Mouse (Mus musculus): Measurements from ENCODE around the gene Rad51d. TPM values are rescaled to one million over a fixed set of nuclear protein-coding genes. Genes with fewer than 3 reads are reported as not detected.
"Not testable (repeated sequence)": the region's sequence is repeated elsewhere in the genome, so short reads cannot be mapped to it uniquely, and the experiment has no call there.

The Rad51d gene
- polyA plus RNA-seq, 1 experiment from 2014 or later, result 15.2 TPM

- WGBS, result 9% methylated on average over 7 of the region's 7 CpGs
- no peak overlapping the region; the same call in 1 of the 2 replicates for H3K27ac ChIP-seq (ENCODE audit: low read length)
Measured at GRCm38 (mm10) chr11:82837848-82838247, 52.6 kb downstream of the Rad51d start.

GRCm38 (mm10) chr11:82837192-82837591, 53.2 kb downstream of the Rad51d start:
- no peak overlapping the region for H3K4me2 ChIP-seq (ENCODE audit: low read length)
- ATAC-seq, result no peak
- no peak overlapping the region for H3K9ac ChIP-seq (replicated peaks; ENCODE audit: low read depth, low read length)
- no peaks in the 10 kb centered on the region for H3K9me3 ChIP-seq (ENCODE audit: control insufficient read depth, low read length)
- no peaks in the 10 kb centered on the region for H3K27me3 ChIP-seq (replicated peaks; ENCODE audit: control insufficient read depth, insufficient read depth, low read length)
- H3K4me3 ChIP-seq (replicated peaks; ENCODE audit: low read length), result no peak overlapping the region
- WGBS, result 27% methylated on average over 7 of the region's 7 CpGs
- peaks cover 15% of the 10 kb centered on the region for H3K4me1 ChIP-seq (replicated peaks; ENCODE audit: control insufficient read depth, insufficient read depth, low read length)
- H3K36me3 ChIP-seq (ENCODE audit: control insufficient read depth, insufficient read depth), result no peaks in the 10 kb centered on the region
- H3K27ac ChIP-seq (ENCODE audit: low read length), result no peak overlapping the region

More at GRCm38 (mm10) chr11:82837848-82838247, 52.6 kb downstream of the Rad51d start:
- Histone ChIP-seq H3K4me1 (replicated peaks; ENCODE audit: control insufficient read depth, insufficient read depth, low read length) (peaks cover 15% of the 10 kb centered on the region), H3K4me3 (replicated peaks; ENCODE audit: low read length) (no peak overlapping the region), H3K36me3 (ENCODE audit: control insufficient read depth, insufficient read depth) (no peaks in the 10 kb centered on the region), H3K9me3 (ENCODE audit: control insufficient read depth, low read length) (no peaks in the 10 kb centered on the region), H3K9ac (replicated peaks; ENCODE audit: low read depth, low read length) (no peak overlapping the region), H3K4me2 (ENCODE audit: low read length) (no peak overlapping the region), H3K27me3 (replicated peaks; ENCODE audit: control insufficient read depth, insufficient read depth, low read length) (no peaks in the 10 kb centered on the region)
- ATAC-seq, result no peak

GRCm38 (mm10) chr11:82835616-82836432, 54.6 kb downstream of the Rad51d start:
- no peaks in the 10 kb centered on the region for H3K27me3 ChIP-seq (replicated peaks; ENCODE audit: control insufficient read depth, insufficient read depth, low read length)
- no peak overlapping the region for H3K9ac ChIP-seq (replicated peaks; ENCODE audit: low read depth, low read length)
- no peak overlapping the region for H3K27ac ChIP-seq (ENCODE audit: low read length)
- H3K36me3 ChIP-seq (ENCODE audit: control insufficient read depth, insufficient read depth), result no peaks in the 10 kb centered on the region
- ATAC-seq, result no peak
- no peaks in the 10 kb centered on the region for H3K9me3 ChIP-seq (ENCODE audit: control insufficient read depth, low read length)
- no peak overlapping the region for H3K4me2 ChIP-seq (ENCODE audit: low read length)
- WGBS, result 57% methylated on average over 11 of the region's 11 CpGs
- no peak overlapping the region for H3K4me3 ChIP-seq (replicated peaks; ENCODE audit: low read length)
- peaks cover 27% of the 10 kb centered on the region for H3K4me1 ChIP-seq (replicated peaks; ENCODE audit: control insufficient read depth, insufficient read depth, low read length)

DNA sequence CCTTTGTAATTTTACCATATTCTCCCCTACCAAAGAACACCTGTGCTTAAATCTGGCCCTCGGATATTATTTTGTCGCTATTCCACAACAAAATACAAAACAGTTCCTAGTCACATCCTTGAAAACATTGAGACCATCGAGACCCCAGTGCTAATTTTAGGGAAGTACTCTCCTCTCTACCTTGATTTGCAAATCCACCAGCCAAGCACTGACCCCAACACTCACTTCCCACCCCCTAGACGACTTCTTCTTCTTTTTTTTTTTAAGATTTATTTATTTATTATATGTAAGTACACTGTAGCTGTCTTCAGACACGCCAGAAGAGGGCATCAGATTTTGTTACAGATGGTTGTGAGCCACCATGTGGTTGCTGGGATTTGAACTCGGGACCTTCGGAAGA, 56.1 kb downstream of the Rad51d start:
- H3K4me2 ChIP-seq (ENCODE audit: low read length); H3K9ac ChIP-seq (replicated peaks; ENCODE audit: low read depth, low read length); H3K27ac ChIP-seq (ENCODE audit: low read length); H3K36me3 ChIP-seq (ENCODE audit: control insufficient read depth, insufficient read depth); H3K4me3 ChIP-seq (replicated peaks; ENCODE audit: low read length); ATAC-seq; H3K27me3 ChIP-seq (replicated peaks; ENCODE audit: control insufficient read depth, insufficient read depth, low read length); H3K9me3 ChIP-seq (ENCODE audit: control insufficient read depth, low read length): not testable (repeated sequence)
- WGBS, result 92% methylated on average over 7 of the region's 7 CpGs
- peaks cover 27% of the 10 kb centered on the region for H3K4me1 ChIP-seq (replicated peaks; ENCODE audit: control insufficient read depth, insufficient read depth, low read length)

GRCm38 (mm10) chr11:82833929-82834328, 56.5 kb downstream of the Rad51d start:
- H3K4me2 ChIP-seq (ENCODE audit: low read length), result no peak overlapping the region
- ATAC-seq, result no peak
- no peak overlapping the region for H3K4me3 ChIP-seq (replicated peaks; ENCODE audit: low read length)
- H3K27ac ChIP-seq (ENCODE audit: low read length), result no peak overlapping the region
- WGBS, result 94% methylated on average over 8 of the region's 8 CpGs
- H3K4me1 ChIP-seq (replicated peaks; ENCODE audit: control insufficient read depth, insufficient read depth, low read length), result peaks cover 27% of the 10 kb centered on the region
- H3K9me3 ChIP-seq (ENCODE audit: control insufficient read depth, low read length), result no peaks in the 10 kb centered on the region
- no peaks in the 10 kb centered on the region for H3K27me3 ChIP-seq (replicated peaks; ENCODE audit: control insufficient read depth, insufficient read depth, low read length)
- H3K36me3 ChIP-seq (ENCODE audit: control insufficient read depth, insufficient read depth), result no peaks in the 10 kb centered on the region
- no peak overlapping the region for H3K9ac ChIP-seq (replicated peaks; ENCODE audit: low read depth, low read length)

GRCm38 (mm10) chr11:82832402-82832801, 58.0 kb downstream of the Rad51d start:
- WGBS, result 84% methylated on average over 10 of the region's 10 CpGs
- H3K4me2 ChIP-seq (ENCODE audit: low read length); ATAC-seq; H3K9ac ChIP-seq (replicated peaks; ENCODE audit: low read depth, low read length); H3K36me3 ChIP-seq (ENCODE audit: control insufficient read depth, insufficient read depth); H3K27ac ChIP-seq (ENCODE audit: low read length); H3K27me3 ChIP-seq (replicated peaks; ENCODE audit: control insufficient read depth, insufficient read depth, low read length); H3K9me3 ChIP-seq (ENCODE audit: control insufficient read depth, low read length); H3K4me3 ChIP-seq (replicated peaks; ENCODE audit: low read length): not testable (repeated sequence)
- H3K4me1 ChIP-seq (replicated peaks; ENCODE audit: control insufficient read depth, insufficient read depth, low read length), result peaks cover 15% of the 10 kb centered on the region

- Histone ChIP-seq H3K9ac (replicated peaks; ENCODE audit: low read depth, low read length) (no peak overlapping the region), H3K4me2 (ENCODE audit: low read length) (peak overlapping the region; percentile 28), H3K9me3 (ENCODE audit: control insufficient read depth, low read length) (no peaks in the 10 kb centered on the region), H3K27ac (ENCODE audit: low read length) (no peak overlapping the region), H3K36me3 (ENCODE audit: control insufficient read depth, insufficient read depth) (no peaks in the 10 kb centered on the region), H3K4me3 (replicated peaks; ENCODE audit: low read length) (no peak overlapping the region), H3K27me3 (replicated peaks; ENCODE audit: control insufficient read depth, insufficient read depth, low read length) (no peaks in the 10 kb centered on the region), H3K4me1 (replicated peaks; ENCODE audit: control insufficient read depth, insufficient read depth, low read length) (peaks cover 12% of the 10 kb centered on the region)
- 8% methylated on average over 10 of the region's 10 CpGs for WGBS
- 0 out of 2 replicates have a peak, but pooled peaks have one; percentile 45 for ATAC-seq
Measured at GRCm38 (mm10) chr11:82831008-82831893, 59.2 kb downstream of the Rad51d start.

DNA sequence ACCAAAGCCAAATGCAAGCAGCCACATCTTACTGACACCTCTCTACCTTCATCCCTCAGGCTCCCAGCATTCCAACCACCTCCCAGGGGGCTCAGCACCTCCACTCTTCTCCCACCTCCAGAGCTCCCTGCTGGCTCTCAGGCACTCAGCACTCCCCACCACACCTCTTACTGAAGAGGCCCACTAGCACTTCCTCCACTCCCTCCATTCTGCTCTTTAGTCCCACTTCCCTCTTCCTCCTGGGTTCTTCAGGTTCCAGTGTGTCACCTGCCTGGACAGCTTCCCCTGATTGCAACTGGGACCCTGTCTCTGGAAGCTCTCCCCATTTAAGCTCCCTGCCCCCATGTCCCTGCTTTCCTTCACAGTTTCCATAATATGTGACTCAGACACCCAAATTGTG, 63.6 kb downstream of the Rad51d start:
- peaks cover 12% of the 10 kb centered on the region for H3K4me1 ChIP-seq (replicated peaks; ENCODE audit: control insufficient read depth, insufficient read depth, low read length)
- no peaks in the 10 kb centered on the region for H3K27me3 ChIP-seq (replicated peaks; ENCODE audit: control insufficient read depth, insufficient read depth, low read length)
- H3K4me2 ChIP-seq (ENCODE audit: low read length), result no peak overlapping the region
- no peak overlapping the region for H3K9ac ChIP-seq (replicated peaks; ENCODE audit: low read depth, low read length)
- no peak for ATAC-seq
- no peak overlapping the region for H3K4me3 ChIP-seq (replicated peaks; ENCODE audit: low read length)
- H3K27ac ChIP-seq (ENCODE audit: low read length), result no peak overlapping the region
- no peaks in the 10 kb centered on the region for H3K9me3 ChIP-seq (ENCODE audit: control insufficient read depth, low read length)
- H3K36me3 ChIP-seq (ENCODE audit: control insufficient read depth, insufficient read depth), result no peaks in the 10 kb centered on the region
